Mouse (Mus musculus) spleen, adult 2 months (tissue): ENCODE measurements around the gene Stac2. TPM values are rescaled to one million over a fixed set of nuclear protein-coding genes. Genes with fewer than 3 reads are reported as not detected.

ENCODE experiments used
- DNase-seq, 2 experiments: peaks; one replicate each; pipeline versions ENCODE4 v3.0.0 to v3.0.0-alpha.2; 2012 to 2021; ENCODE audit warnings: low spot score in 2 of 2, low read depth in 1 of 2
- H3K27ac ChIP-seq: fragments of 200-500 bp; 2 replicates; pipeline ENCODE4 v1.5.1; 2012; ENCODE audit warnings: low read length, inconsistent platforms; ENCODE audit not compliant: insufficient read depth
- H3K27me3 ChIP-seq: fragments of 200-500 bp; 2 replicates; pipeline ENCODE4 v1.6.1; 2012; ENCODE audit warnings: mild to moderate bottlenecking, moderate library complexity, low read length, inconsistent platforms; ENCODE audit not compliant: control insufficient read depth, insufficient read depth
- H3K36me3 ChIP-seq: fragments of 200-500 bp; 2 replicates; pipeline ENCODE4 v1.6.1; 2012; ENCODE audit warnings: mild to moderate bottlenecking, low read length, inconsistent platforms; ENCODE audit not compliant: control insufficient read depth, insufficient read depth
- H3K4me1 ChIP-seq: fragments of 200-500 bp; 2 replicates; pipeline ENCODE4 v1.6.1; 2011; ENCODE audit warnings: inconsistent platforms; ENCODE audit not compliant: control insufficient read depth, insufficient read depth, insufficient read length
- H3K4me3 ChIP-seq: fragments of 200-500 bp; 2 replicates; pipeline ENCODE4 v1.5.1; 2011; ENCODE audit warnings: mild to moderate bottlenecking, inconsistent platforms; ENCODE audit not compliant: insufficient read depth, insufficient read length; ENCODE audit errors: extremely low read depth
- CTCF ChIP-seq: fragments of 200-500 bp; IDR thresholded peaks from 2 replicates; pipeline ENCODE4 v1.5.1; 2011; ENCODE audit warnings: mild to moderate bottlenecking, inconsistent platforms; ENCODE audit not compliant: insufficient read depth, insufficient read length, insufficient replicate concordance; ENCODE audit errors: extremely low read depth
- POLR2A ChIP-seq: fragments of 200-500 bp; IDR thresholded peaks from 2 replicates; pipeline ENCODE4 v1.6.1; 2011; ENCODE audit warnings: low read depth, low read length, inconsistent platforms
- WGBS: fragments of 180-500 bp; shearing (Covaris S2); methylation state at CpG from one replicate; pipeline ENCODE4 v1.1.7; 2018; 5-methylcytosine and 5-hydroxymethylcytosine counted together
- polyA plus RNA-seq: library from polyadenylated mRNA; depleted of rRNA; stranded (reverse); fragments of >200 nt; gene quantifications from 2 replicates; pipeline ENCODE4 v1.2.3, GENCODE M21; 2012

The Stac2 gene
- polyA plus RNA-seq, 1 experiment, result 6.3 TPM

GRCm38 (mm10) chr11:98050940-98051339 lies 2.3 kb downstream of the Stac2 start:
- no peaks in the 10 kb centered on the region for H3K36me3 ChIP-seq
- peaks cover 13% of the 10 kb centered on the region for H3K27me3 ChIP-seq
- H3K4me1 ChIP-seq, result peaks cover 23% of the 10 kb centered on the region
- no peak for TF ChIP-seq POLR2A
- TF ChIP-seq CTCF, result no peak
- no peak overlapping the region for H3K4me3 ChIP-seq
- no peak for DNase-seq
- WGBS, result 53% methylated on average over 2 of the region's 2 CpGs
- H3K27ac ChIP-seq, result no peak overlapping the region

DNA sequence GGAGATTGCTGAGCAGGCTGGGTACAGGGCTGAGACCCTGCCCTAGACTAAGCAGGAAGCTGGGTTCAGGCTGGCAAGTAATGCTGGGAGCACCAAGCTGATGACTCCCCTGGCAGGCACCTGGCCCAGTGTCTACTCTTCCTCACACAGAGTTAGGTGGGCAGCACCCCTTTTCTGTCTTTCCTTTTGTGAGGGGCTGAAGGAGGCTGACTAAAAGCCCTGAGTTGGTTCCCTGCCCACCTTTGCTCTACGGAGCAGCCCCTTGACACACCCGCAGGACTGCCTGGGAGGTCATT lies 2.8 kb downstream of the Stac2 start:
- Histone ChIP-seq H3K27ac (peak overlapping the region; percentile 0; the same call in 1 of the 2 replicates), H3K4me1 (peaks cover 23% of the 10 kb centered on the region), H3K4me3 (no peak overlapping the region), H3K27me3 (peaks cover 13% of the 10 kb centered on the region), H3K36me3 (no peaks in the 10 kb centered on the region)
- no peak for DNase-seq
- 72% methylated on average over 2 of the region's 2 CpGs for WGBS
- TF ChIP-seq CTCF, result no peak
- no peak for TF ChIP-seq POLR2A

DNA sequence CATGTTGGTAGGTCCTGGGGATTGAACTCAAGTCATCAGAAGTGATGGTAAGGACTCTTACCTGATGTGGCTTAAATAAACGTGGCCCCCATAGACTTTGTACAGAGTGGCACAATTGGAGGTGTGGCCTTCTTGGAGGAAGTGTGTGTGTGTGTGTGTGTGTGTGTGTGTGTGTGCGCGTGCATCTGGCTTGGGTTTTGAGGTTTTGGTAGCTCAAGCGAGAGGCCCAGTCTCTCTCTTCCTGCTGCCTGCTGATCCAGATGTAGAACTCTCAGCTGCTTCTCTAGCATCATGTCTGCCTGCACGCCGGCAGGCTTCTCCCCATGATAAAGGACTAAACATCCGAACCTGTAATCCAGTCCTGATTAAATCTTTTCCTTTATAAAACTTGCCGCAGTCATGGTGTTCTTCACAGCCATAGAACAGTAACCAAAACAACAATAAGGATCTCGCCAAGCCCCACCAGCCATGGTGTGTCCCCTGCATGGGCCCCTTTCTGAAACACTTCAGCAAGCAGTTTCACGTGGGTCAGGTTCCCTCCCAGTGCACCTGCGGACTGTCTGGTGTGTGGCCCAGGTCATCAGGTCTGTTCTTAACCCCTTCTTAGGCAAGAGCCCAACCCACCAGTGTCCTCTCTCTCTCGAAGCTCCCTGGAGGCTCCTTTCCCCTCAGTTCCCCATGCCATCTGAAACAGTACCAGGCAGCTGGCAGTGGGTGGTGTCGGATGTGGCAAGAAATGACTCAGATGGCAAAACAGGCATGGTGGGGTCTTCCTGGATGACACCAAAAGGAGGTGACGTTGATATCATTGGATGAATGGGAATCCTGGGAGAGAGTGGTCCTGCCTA lies 3.4 kb downstream of the Stac2 start:
- TF ChIP-seq POLR2A (no peak), CTCF (no peak)
- WGBS, result 12% methylated on average over 14 of the region's 14 CpGs
- DNase-seq, result peak in 1 of 2 experiments; percentile 36
- Histone ChIP-seq H3K27me3 (peaks cover 13% of the 10 kb centered on the region), H3K27ac (peak overlapping the region; percentile 0; the same call in 1 of the 2 replicates), H3K36me3 (no peaks in the 10 kb centered on the region), H3K4me3 (no peak overlapping the region), H3K4me1 (peaks cover 23% of the 10 kb centered on the region)

DNA sequence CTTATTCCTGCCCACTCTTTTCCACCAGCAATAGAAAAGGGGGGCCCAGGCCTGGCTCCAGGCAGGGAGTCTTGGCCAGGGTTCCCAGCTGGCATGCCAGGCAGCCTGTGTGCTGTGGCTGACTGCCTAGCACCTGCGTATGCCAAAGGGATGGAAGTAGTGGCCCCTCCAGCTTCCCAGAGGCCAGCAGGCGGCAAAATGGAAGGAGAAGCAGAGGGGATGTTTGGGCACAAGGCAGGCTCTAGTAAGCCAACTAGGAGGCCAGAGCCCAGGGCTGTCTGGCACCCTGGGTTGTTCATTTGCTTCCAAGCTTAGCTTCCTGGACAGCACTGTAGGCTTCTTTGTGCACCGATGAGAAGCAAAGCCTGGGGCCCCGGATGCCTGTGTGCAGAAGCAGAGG lies 5.5 kb downstream of the Stac2 start:
- WGBS, result 61% methylated on average over 4 of the region's 4 CpGs
- Histone ChIP-seq H3K27ac (no peak overlapping the region), H3K4me1 (peaks cover 23% of the 10 kb centered on the region), H3K4me3 (no peak overlapping the region), H3K36me3 (no peaks in the 10 kb centered on the region), H3K27me3 (peaks cover 6% of the 10 kb centered on the region; the same call in 1 of the 2 replicates)
- TF ChIP-seq CTCF, result no peak
- TF ChIP-seq POLR2A, result no peak
- no peak for DNase-seq

DNA sequence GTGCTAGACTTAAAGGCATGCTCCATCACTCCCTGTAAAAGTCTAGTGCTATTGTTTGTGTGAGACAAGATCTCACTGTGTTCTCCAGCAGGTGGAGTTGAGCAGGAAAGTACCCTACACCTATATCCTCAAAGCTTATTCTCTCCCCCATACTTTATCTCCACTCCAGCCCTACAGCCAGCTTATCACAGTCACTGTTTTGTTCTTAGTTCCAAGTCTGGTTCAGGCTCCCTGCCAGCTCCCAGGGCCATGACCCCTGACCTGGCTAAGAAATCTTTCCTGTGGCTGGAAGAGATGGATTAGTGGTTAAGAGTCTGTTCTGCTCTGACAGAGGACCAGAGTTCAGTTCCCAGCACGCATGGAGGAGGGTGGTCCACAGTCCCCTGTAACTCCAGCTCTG lies 6.8 kb downstream of the Stac2 start:
- no peak for TF ChIP-seq CTCF
- TF ChIP-seq POLR2A, result no peak
- Histone ChIP-seq H3K27me3 (no peaks in the 10 kb centered on the region), H3K27ac (no peak overlapping the region), H3K36me3 (no peaks in the 10 kb centered on the region), H3K4me1 (peaks cover 14% of the 10 kb centered on the region; the same call in 1 of the 2 replicates), H3K4me3 (no peak overlapping the region)
- no peak for DNase-seq
- WGBS, result 75% methylated on average over 1 of the region's 1 CpGs

DNA sequence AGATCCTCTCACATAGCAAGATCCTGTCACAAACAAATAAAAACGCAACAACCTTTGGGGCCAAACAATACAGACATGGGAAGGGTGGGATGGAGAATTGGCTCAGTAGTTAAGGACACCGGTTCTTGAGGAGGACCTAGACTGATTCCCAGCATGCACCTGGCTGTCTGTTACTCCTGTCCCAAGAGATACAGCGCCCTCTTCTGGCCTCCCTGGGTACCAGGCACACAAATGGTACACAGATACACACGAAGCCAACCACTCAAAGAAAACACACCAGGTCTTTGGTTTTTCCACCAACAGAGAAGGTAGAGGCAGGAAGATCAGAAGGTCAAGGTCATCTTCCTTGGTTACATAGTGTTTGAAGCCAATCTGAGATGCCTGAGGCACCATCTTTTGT lies 7.7 kb downstream of the Stac2 start:
- Histone ChIP-seq H3K27me3 (no peaks in the 10 kb centered on the region), H3K36me3 (no peaks in the 10 kb centered on the region), H3K4me3 (no peak overlapping the region), H3K4me1 (peaks cover 7% of the 10 kb centered on the region; the same call in 1 of the 2 replicates), H3K27ac (no peak overlapping the region)
- DNase-seq, result no peak
- 71% methylated on average over 4 of the region's 4 CpGs for WGBS
- no peak for TF ChIP-seq CTCF
- no peak for TF ChIP-seq POLR2A

DNA sequence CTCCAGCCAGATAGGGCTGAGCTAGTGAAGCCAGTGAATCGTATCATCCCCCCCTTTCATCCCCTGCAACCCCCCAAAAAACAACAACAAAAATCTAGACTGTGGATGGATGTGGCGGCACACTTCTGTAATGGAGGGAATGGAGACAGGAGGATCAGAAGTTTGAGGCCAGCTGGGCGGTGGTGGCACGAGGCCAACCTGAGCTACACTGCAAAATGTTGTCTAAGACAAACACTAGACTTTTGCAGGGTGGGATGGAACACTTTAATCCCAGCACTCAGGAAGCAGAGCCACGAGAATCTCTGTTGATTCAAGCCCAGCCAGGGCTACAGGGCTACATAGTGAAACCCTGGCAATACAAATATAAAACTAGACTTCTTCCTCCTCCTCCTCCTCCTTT lies 9.2 kb downstream of the Stac2 start:
- TF ChIP-seq CTCF (no peak), POLR2A (no peak)
- no peak for DNase-seq
- 71% methylated on average over 5 of the region's 5 CpGs for WGBS
- Histone ChIP-seq H3K27ac (no peak overlapping the region), H3K27me3 (no peaks in the 10 kb centered on the region), H3K36me3 (no peaks in the 10 kb centered on the region), H3K4me1 (no peaks in the 10 kb centered on the region), H3K4me3 (no peak overlapping the region)
